Mouse (Mus musculus) heart, embryonic 10.5 days (tissue): ENCODE measurements around the gene Hmcn2. TPM values are rescaled to one million over a fixed set of nuclear protein-coding genes. Genes with fewer than 3 reads are reported as not detected.

Source experiments
- DNase-seq: peaks from one replicate; pipeline ENCODE4 v3.0.0-alpha.2; 2017; ENCODE audit warnings: low spot score
- H3K27ac ChIP-seq: fragments of 300-500 bp; sonication (generic); 2 replicates; pipeline ENCODE4 v1.5.1; 2016; ENCODE audit warnings: mild to moderate bottlenecking
- H3K27me3 ChIP-seq: fragments of 300-500 bp; sonication (generic); 2 replicates; pipeline ENCODE4 v1.6.1; 2016; ENCODE audit warnings: mild to moderate bottlenecking; ENCODE audit not compliant: poor library complexity, insufficient read depth, severe bottlenecking
- H3K36me3 ChIP-seq: fragments of 300-500 bp; sonication (generic); 2 replicates; pipeline ENCODE4 v1.6.1; 2016; ENCODE audit warnings: mild to moderate bottlenecking, moderate library complexity
- H3K4me1 ChIP-seq: fragments of 300-500 bp; sonication (generic); 2 replicates; pipeline ENCODE4 v1.6.1; 2016; ENCODE audit warnings: mild to moderate bottlenecking
- H3K4me3 ChIP-seq: fragments of 300-500 bp; sonication (generic); 2 replicates; pipeline ENCODE4 v1.5.1; 2016; ENCODE audit warnings: mild to moderate bottlenecking, moderate library complexity
- H3K9me3 ChIP-seq: fragments of 300-500 bp; sonication (generic); 2 replicates; pipeline ENCODE4 v1.6.1; 2016; ENCODE audit warnings: mild to moderate bottlenecking, moderate library complexity
- WGBS: fragments of 180-500 bp; shearing (Covaris S2); methylation state at CpG from one replicate; pipeline ENCODE4 v1.1.7; 2016; 5-methylcytosine and 5-hydroxymethylcytosine counted together
- polyA plus RNA-seq: library from polyadenylated mRNA; unstranded; fragments of >200 nt; fragmentation: Nextera tagmentation; extraction: Ambion mirVana; gene quantifications from 2 replicates; pipeline ENCODE4 v1.2.1, GENCODE M21; 2016

Gene Hmcn2
- polyA plus RNA-seq, 1 experiment from 2014 or later: 0.33 TPM

DNA sequence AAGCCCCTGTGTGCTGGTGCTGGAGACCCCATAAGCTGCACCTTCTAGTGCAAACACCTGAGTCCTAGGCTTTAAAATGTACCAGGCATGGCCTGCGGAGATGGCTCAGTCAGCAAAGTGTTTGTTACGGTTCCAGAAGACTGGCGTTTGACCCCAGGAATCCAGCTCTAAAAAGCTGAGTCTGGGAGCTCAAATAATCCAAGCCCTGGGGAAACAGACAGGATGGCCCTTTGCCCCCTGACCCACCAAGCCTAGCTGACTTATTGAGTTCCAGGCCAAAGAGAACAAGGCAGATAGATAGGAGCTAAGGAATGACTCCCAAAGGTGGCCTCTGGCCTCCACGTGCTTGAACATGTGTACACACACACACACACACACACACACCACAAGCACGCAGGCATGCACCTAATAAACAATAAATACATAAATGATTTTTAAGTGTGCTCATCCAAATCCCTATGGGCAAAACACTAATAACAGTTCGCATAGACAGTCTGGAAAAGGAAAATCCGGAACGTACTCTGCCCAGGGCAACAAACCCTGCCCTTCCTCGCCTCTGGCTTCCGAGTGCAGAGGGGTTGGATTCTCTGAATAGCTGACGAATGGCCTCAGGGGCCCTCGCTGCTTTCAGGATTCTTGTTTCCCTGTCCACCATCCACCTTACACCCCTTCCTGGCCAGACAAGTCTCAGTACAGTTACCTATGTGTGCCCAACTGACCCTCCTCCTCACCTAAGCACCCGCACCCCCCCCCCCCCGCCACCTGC lies 123.4 kb downstream of the Hmcn2 start:
- Histone ChIP-seq H3K36me3 (no peaks in the 10 kb centered on the region), H3K27me3 (peaks cover 19% of the 10 kb centered on the region), H3K4me3 (no peak overlapping the region), H3K27ac (no peak overlapping the region), H3K4me1 (peaks cover 8% of the 10 kb centered on the region; the same call in 1 of the 2 replicates), H3K9me3 (no peaks in the 10 kb centered on the region)
- DNase-seq: no peak
- 60% methylated on average over 14 of the region's 14 CpGs for WGBS

DNA sequence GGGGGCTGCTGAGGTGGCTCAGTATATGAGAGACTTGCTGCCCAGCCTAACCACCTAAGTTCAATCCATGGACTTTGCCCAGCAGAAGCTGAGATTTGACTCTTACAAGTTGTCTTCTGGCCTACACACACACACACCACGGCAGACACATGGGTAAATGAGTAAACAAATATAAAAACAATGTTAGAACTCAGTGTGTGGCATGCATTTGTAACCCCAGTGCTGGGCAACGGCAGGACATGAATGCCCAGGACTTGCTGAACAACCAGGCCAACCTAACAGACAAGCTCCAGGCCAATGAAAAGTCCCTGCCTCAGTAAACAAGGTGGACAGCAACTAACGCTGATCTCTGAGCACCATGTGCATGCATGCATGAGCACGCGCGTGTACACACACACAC lies 125.4 kb downstream of the Hmcn2 start:
- Histone ChIP-seq H3K27ac (no peak overlapping the region), H3K4me1 (peaks cover 8% of the 10 kb centered on the region; the same call in 1 of the 2 replicates), H3K9me3 (no peaks in the 10 kb centered on the region), H3K27me3 (peaks cover 8% of the 10 kb centered on the region; the same call in 1 of the 2 replicates), H3K36me3 (no peaks in the 10 kb centered on the region), H3K4me3 (no peak overlapping the region)
- whole genome bisulfite sequencing: 90% methylated on average over 6 of the region's 6 CpGs
- DNase-seq: no peak

DNA sequence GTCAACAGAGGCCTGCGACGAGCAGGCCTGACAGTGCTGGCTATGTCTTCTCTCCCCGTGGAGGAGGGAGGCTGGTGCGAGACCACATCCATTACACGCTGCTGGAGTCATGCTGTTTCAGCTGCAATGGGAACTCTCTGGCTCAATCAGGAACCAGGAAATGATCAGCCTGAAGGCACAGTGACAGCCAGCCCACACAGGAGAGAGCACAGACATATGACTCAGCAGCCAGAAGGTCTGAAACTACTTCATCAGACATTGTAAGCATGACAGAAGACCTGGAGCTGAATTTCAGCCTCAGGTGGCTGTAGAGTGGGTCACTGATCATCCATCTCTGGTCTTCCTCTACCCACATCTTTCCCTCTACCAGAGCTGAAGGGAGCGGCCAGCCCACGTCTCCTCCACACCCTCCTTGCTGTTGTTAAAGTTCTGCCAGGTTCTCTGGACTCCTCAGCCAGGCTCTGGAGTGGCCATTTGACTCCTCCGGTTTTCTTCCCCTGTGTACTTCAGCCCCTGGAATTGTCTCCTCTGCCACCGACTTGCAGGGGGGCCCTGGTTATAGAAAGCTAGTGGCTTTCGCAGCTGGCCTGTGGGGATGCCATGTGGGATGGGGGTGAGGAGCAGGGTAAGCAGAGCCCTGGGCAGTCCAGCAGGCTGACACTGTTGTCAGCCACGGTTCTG lies 128.4 kb downstream of the Hmcn2 start:
- Histone ChIP-seq H3K4me1 (peaks cover 9% of the 10 kb centered on the region; the same call in 1 of the 2 replicates), H3K9me3 (no peaks in the 10 kb centered on the region), H3K4me3 (no peak overlapping the region), H3K36me3 (no peaks in the 10 kb centered on the region), H3K27ac (no peak overlapping the region), H3K27me3 (no peaks in the 10 kb centered on the region)
- DNase-seq: no peak
- 66% methylated on average over 11 of the region's 11 CpGs for WGBS

DNA sequence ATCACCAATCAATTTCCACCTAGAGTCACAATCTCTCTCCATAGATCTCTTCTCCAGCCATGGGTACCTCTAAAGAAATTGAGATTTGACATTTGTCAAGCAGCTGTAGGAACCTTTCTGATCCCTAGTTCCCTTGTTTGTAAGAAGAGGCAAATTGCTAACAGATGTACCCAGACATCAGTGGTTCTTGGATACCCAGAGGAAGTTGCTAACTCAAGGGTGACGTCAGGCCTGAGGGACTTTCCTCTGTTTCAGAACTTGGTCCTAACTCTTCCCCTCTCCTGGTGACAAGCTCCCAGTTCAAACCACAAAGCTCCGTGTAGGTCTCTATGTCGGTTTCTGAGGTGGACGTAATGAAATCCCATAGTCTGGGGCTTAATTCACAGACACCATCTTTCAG lies 131.8 kb downstream of the Hmcn2 start:
- Histone ChIP-seq H3K27me3 (no peaks in the 10 kb centered on the region), H3K4me3 (no peak overlapping the region), H3K36me3 (no peaks in the 10 kb centered on the region), H3K27ac (no peak overlapping the region), H3K4me1 (peaks cover 27% of the 10 kb centered on the region), H3K9me3 (no peaks in the 10 kb centered on the region)
- 84% methylated on average over 4 of the region's 4 CpGs for WGBS
- DNase-seq: no peak

DNA sequence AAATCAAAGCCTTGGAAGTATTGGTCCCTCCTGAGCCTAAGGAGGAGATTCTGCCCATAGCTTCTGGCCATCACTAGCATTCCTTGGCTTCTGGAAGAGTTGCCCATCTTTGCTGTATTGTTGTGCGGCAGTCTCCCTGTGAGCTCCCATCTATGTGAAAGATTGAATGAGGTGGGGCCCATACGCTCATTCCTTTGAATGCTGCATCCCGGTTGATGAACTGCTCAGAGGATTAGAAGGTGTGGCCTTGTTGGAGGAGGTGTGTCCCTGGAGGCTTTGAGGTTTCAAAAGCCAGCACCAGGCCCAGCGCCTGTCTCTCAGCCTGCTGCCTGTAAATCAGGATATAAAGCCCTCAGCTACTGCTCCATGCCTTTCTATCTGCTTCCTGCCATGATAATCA lies 132.2 kb downstream of the Hmcn2 start:
- Histone ChIP-seq H3K9me3 (no peaks in the 10 kb centered on the region), H3K27me3 (no peaks in the 10 kb centered on the region), H3K4me3 (no peak overlapping the region), H3K4me1 (peaks cover 31% of the 10 kb centered on the region), H3K36me3 (no peaks in the 10 kb centered on the region), H3K27ac (no peak overlapping the region)
- DNase-seq: no peak
- WGBS: 56% methylated on average over 4 of the region's 4 CpGs

DNA sequence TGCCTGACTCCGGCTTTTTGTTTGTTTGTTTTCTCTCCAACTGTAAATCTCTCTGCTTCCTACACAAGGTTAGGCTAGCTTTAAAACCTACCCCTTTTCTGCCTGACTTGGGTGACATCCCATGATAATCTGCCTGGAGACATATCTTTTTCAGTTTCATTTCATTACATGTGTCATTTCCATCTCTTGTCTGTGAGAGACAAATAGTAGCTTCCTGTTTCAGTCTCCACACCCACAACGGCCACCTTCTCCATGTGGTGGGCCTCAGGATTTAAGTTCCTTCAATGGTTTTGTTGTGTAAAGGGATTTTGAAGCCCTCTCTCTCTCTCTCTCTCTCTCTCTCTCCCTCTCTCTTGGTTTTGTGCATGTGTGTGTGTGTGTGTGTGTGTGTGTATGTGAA lies 133.3 kb downstream of the Hmcn2 start:
- Histone ChIP-seq H3K4me1 (peaks cover 41% of the 10 kb centered on the region), H3K36me3 (no peaks in the 10 kb centered on the region), H3K27ac (no peak overlapping the region), H3K9me3 (no peaks in the 10 kb centered on the region), H3K27me3 (peaks cover 7% of the 10 kb centered on the region), H3K4me3 (no peak overlapping the region)
- DNase-seq: no peak
- WGBS: 73% methylated on average over 2 of the region's 2 CpGs

DNA sequence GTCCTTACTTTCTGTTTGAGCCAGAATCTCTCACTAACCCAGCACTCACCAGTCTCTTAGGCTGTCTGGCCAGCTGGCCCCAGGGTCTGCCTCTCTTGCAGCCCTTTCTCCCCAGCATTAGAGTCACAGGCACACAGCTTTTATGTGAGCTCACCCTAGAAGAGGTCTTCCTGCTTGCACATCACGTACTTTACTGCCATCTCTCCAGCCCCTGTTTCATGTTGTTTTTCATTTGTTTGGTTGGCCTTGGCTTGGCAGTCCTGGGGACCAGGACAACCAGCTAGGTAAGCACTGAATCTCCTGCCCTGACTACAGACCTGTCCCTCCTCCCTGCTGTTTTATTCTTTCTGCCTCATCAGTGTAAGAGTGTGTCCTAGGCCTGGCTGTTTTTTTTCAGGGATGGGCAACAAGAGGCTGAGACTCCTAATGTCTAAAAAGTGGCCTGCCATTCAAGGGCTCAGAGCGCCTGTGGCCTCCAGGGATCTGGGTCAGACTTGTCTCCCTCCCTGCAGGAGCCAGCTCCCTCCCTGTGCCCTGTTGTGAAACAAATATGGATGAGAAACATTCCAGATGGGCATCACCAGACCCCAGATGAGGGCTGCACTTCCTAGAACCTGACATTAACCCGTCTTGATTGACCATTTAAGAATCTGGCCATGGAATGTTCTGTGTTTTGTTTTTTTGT lies 134.7 kb downstream of the Hmcn2 start:
- H3K4me3 ChIP-seq: no peak overlapping the region
- H3K27ac ChIP-seq: no peak overlapping the region
- H3K27me3 ChIP-seq: peaks cover 16% of the 10 kb centered on the region
- no peaks in the 10 kb centered on the region for H3K9me3 ChIP-seq
- H3K4me1 ChIP-seq: peaks cover 49% of the 10 kb centered on the region
- no peaks in the 10 kb centered on the region for H3K36me3 ChIP-seq
- no peak for DNase-seq
- 77% methylated on average over 3 of the region's 3 CpGs for WGBS

DNA sequence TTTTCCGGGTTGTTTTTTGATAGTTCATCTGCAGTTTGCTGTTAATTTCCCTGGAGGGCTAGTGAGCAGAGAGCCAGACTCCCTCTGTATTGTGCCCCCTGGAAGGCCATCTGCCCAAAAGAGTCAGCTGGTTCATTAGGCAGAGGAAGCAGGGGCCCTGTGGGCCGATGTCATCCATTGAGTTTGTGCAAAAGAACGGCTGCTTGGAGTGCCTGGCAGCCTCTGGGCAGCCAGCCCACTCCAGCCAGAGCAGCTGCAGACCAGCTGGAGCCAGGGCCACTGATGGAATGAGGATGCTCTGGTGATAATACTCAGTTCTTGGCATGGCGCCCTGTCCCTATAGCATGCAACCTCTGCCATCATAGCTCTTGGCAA lies 135.2 kb downstream of the Hmcn2 start:
- Histone ChIP-seq H3K9me3 (no peaks in the 10 kb centered on the region), H3K27me3 (peaks cover 16% of the 10 kb centered on the region), H3K4me3 (no peak overlapping the region), H3K4me1 (peaks cover 54% of the 10 kb centered on the region), H3K27ac (no peak overlapping the region), H3K36me3 (no peaks in the 10 kb centered on the region)
- WGBS: 58% methylated on average over 4 of the region's 4 CpGs
- no peak for DNase-seq

DNA sequence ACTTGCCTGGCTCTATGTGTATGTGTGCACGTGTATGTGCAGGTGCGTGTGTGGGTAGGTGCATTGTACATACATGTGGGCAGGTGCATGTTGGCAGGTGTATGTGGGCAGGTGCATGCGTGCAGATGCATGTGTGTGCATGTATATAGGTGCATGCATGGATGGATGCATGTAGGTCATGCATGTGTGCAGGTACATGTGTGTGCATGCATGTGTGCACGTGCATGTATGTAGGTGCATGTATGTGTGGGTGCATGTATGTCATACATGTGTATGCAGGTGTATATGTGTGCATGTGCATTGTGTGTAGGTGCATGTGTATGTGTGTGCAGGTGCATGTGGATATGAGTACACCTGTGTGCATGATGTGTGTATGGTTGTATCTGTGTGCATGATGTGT lies 135.7 kb downstream of the Hmcn2 start:
- WGBS: 80% methylated on average over 4 of the region's 4 CpGs
- H3K4me1 ChIP-seq: peaks cover 58% of the 10 kb centered on the region
- H3K9me3 ChIP-seq: no peaks in the 10 kb centered on the region

DNA sequence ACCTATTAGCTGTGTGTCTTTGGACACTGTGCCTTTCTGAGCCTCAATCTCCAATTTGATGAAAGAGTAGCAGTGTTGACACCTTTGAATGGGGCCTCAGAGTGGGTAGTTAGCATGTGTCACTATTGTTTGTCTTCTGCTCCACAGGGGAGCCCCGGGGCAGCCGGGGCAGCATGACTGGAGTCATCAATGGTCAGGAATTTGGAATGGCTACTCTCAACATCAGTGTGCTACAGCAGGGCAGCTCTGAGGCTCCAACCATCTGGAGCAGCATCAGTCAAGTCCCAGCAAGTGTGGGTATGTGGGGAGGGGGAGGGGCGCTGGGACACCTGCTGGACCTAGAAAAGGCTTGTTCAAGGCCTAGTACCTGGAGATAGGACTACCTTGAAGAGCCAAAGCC lies 136.4 kb downstream of the Hmcn2 start:
- H3K9me3 ChIP-seq: no peaks in the 10 kb centered on the region
- H3K4me1 ChIP-seq: peaks cover 61% of the 10 kb centered on the region
- H3K27ac ChIP-seq: no peak overlapping the region
- 46% methylated on average over 3 of the region's 3 CpGs for WGBS
- H3K27me3 ChIP-seq: peaks cover 20% of the 10 kb centered on the region
- DNase-seq: no peak
- no peak overlapping the region for H3K4me3 ChIP-seq
- no peaks in the 10 kb centered on the region for H3K36me3 ChIP-seq

More for the DNA sequence above, 135.7 kb downstream of the Hmcn2 start:
- H3K4me3 ChIP-seq: no peak overlapping the region
- H3K27me3 ChIP-seq: peaks cover 16% of the 10 kb centered on the region
- no peak overlapping the region for H3K27ac ChIP-seq
- DNase-seq: no peak
- H3K36me3 ChIP-seq: no peaks in the 10 kb centered on the region

DNA sequence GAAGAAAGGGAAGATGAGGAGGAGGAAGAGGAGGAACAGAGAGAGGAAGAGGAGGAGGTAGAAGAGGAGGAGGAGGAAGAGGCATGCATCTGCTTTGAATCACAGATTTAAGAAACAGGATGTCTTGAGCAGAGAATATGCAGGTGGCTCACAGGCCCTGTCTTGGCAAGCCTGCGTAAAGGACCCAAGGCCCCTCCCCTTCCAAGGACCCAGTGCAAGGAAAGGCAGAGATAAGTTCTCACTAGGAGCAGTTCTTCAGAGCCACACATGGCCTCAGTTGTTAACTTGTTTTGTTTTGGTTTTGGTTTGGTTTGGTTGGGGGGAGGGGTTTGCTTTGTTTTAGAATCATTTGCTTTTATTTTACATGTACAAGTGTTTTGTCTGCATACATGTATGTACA lies 137.3 kb downstream of the Hmcn2 start:
- H3K27me3 ChIP-seq: peaks cover 29% of the 10 kb centered on the region
- no peak overlapping the region for H3K27ac ChIP-seq
- no peaks in the 10 kb centered on the region for H3K36me3 ChIP-seq
- H3K4me1 ChIP-seq: peaks cover 61% of the 10 kb centered on the region
- no peak for DNase-seq
- 39% methylated on average over 1 of the region's 1 CpGs for WGBS
- no peak overlapping the region for H3K4me3 ChIP-seq
- no peaks in the 10 kb centered on the region for H3K9me3 ChIP-seq

DNA sequence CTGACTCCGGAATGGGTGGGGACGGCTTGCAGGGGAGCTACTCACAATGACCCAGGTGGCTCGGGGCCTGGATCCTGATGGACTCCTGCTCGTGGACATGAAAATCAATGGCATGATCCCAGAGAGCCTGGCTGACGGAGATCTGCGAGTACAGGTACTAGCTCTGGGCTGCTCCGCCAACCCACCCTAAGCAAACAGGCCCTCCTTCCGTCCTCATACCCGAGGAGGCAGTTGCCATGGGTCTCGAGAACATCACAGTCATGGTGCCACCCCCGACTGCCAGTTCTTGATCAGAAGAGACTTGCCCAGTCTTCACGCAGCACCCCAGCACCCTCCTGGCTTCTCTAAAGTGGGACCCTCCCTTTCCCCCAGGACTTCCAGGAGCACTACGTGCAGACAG lies 138.8 kb downstream of the Hmcn2 start:
- no peaks in the 10 kb centered on the region for H3K36me3 ChIP-seq
- WGBS: 77% methylated on average over 13 of the region's 13 CpGs
- peaks cover 61% of the 10 kb centered on the region for H3K4me1 ChIP-seq
- H3K27me3 ChIP-seq: peaks cover 42% of the 10 kb centered on the region
- no peak overlapping the region for H3K4me3 ChIP-seq
- H3K27ac ChIP-seq: no peak overlapping the region
- DNase-seq: no peak
- no peaks in the 10 kb centered on the region for H3K9me3 ChIP-seq

DNA sequence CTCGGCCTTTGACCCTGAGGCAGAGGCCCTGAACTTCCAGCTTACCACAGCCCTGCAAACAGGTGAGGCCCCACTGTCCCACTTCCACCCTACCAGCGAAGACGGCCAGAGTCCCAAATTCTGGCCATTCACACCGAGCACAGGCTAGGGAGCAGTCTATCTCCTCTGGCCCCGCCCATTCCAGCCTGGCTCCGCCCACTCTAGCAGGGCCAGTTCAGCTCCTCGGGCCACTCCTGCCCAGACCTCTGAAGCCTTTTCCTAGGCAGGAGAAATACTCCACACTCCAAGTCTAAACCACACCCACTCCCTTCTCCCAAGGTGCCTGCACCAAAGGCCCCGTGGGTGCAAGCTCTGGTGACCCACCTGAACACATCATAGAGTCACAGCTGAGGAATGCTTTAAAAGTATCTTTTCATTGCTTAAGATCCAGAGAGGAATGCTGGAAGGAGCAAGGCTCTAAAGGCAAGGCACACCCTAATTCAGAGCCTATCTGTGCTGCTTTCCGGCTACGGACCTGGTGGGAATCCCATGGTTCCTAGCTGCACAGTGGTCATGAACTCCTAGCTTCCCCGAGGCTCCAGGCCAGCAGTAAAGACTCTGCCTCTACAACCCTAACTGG lies 139.5 kb downstream of the Hmcn2 start:
- Histone ChIP-seq H3K36me3 (no peaks in the 10 kb centered on the region), H3K4me3 (no peak overlapping the region), H3K27ac (peak overlapping the region; percentile 38; the same call in 1 of the 2 replicates), H3K27me3 (peaks cover 49% of the 10 kb centered on the region), H3K9me3 (no peaks in the 10 kb centered on the region), H3K4me1 (peaks cover 60% of the 10 kb centered on the region)
- WGBS: 34% methylated on average over 11 of the region's 11 CpGs
- no peak for DNase-seq
